Mouse (Mus musculus): ENCODE measurements around the gene Grb2.

The Grb2 gene

DNA sequence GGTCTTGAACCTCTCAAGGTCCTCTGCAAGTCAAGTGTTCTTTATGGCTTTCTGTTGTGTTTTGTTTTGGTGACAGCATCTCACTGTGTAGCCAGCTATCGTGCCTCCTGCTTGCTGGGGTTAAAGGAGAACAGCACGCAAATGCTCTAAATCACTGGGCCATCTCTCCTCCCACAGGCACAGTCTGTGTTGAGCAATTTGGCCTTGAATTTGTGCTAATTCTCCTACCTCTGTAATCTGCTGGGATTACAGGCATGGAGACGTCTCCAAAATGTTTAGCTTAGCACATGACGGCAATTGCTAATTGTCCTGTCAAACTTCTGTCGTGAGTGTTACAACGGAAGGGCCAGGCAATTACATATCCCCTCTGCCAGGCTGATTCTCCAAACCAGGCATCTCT lies 97.2 kb downstream of the Grb2 start:
- in situ Hi-C loops (cut with MboI; ENCODE audit: low sequenced_read_pairs) = no loop called here

DNA sequence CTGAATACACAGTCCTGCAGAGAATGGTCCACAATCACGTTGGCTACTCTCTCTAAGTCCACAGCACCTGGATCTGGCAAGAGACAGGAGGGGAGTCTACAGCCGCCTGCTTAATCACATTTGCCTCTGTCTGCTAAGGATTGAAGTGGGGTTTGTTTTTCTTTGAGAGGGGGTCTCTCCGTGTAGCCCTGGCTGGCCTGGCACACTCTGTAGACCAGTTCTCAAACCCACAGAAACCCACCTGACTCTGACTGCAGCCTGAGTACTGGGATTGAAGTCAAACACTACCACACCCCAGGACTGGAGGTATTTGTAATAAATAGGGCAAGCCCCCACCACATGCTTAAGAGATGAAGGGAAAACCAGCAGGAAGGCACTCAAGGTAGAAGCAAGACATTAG lies 98.8 kb downstream of the Grb2 start:
- in situ Hi-C loops (cut with MboI; ENCODE audit: low sequenced_read_pairs) = no loop called here

DNA sequence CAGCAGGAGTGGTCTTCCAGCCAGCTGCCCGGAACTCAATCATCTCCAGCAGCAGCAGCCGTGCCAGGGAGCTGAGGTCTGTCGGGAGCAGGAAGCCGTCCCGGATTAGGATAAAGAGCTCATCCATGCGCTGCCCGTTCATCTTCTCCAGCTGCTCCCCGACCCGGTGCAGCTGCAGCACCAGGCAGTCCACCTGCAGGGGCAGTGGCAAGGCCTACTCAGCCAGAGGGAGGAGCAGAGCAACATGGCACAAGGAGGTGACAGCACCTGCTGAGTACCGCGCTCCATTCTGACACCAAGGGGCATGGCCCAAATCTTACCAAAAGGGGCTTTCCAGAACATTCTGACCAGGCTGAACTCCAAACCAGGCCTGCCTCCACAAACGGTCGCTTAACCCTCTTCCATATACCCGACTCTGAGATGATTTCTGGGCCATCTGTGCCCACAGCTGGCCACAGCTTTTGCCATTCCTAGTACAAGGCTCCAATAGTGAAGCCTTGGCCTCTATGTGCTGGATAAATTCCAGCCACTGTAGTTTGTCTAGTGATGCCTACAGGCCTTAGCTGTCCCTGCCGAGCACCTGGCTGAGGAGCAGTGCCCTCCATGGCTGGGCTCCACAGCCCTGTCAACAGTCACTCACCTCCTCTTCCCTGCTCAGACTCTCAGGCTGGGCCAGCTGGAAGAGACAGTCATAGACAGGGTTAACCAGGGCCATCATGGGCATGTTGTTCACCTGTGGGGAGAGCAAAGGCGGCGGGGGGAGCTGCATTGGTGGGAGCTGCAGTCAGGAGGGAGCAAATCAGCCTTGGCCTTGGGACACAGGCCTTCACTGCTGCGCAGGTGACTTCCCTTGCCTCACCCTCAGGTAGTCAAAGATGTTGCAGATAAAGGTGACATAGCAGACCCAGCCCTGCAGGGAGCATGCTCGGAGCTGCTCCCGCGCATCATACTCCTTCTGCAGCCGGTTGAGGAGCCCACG lies 99.7 kb downstream of the Grb2 start:
- in situ Hi-C loops (cut with MboI; ENCODE audit: low sequenced_read_pairs) = no loop called here

DNA sequence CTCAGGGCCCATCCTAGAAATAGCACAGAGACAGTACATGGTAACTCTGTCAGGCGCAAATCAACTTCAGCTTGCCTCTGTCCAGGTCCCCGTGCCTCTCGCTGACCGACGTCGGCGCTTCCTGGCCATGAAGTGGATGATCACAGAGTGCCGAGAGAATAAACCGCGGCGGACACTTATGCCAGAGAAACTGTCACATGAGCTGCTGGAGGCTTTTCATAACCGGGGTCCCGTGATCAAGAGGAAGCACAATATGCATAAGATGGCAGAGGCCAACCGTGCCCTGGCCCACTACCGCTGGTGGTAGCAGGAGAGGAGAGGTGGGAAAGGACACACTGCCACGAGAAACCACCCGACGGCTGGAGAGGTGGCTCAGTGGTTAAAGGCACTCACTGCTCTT lies 101.7 kb downstream of the Grb2 start:
- in situ Hi-C loops (cut with MboI; ENCODE audit: low sequenced_read_pairs) = no loop called here

DNA sequence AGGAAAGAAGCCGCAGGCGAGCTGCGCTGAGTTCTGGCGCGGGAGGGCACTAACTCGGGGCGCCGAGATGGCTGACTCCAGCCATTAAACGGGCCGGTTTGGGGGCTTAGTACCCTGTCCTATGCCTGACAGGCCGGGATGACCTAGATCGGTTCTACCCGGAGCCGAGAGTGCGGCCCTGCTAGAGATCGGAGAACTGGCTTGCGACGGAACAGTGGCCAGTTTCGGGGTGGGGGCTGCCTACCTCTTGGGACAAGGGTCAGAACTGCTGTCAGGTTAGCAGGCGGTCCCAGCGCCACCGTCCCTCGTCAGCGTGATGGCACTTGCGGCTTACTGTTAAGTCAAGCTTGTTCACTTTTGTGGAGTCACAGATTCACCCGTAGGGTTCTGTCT lies 104.1 kb downstream of the Grb2 start:
- in situ Hi-C loops (cut with MboI; ENCODE audit: low sequenced_read_pairs) = no loop called here

DNA sequence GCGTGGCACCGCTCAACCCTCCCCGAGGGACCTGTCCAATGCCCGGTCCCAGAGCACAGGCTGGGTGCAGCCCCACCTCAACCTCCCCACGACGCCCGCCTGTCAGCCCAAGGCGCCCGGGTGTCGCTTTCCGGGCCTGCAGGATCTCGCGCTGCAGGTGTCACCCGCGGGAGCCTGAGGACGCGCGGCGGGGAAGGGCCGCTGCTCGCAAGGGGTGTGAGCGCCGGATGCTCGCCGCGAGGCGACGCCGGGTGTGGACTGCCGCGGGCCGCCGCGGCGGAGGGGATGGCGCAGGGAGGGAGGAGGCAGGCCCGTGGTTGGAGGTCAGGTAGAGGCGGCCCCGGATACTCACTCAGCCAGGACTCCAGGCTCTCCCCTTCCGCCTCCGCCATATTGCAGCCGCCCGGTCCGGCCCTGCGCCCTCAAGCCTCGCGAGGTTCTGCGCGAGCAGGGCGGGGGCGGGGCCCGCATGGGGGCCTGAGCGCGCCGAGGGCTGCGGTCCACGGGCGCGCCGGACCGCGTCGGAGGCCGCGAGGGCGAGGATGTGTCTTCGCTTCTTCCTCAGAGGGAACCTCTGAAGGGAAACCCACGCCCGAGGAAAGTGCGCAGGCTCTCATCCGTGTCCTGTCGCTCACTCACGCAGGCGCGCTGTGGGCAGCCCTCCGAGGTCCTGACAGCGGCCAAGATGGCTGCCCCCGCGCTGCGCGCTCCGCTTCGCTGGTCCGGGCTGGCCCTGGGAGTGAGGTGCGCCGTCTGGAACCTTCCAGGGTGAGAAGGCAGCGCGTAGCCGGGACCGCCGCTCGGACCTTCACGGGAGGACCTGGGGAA lies 104.7 kb downstream of the Grb2 start, which contains the start of the genes Mrps7 and Gga3:
Gene Mrps7 (plus strand): TSS at position 450 of the 828 bp plus-strand sequence.
Gene Gga3 (minus strand): TSS at position 576 of the 828 bp plus-strand sequence.
- in situ Hi-C loops (cut with MboI; ENCODE audit: low sequenced_read_pairs) = no loop called here

DNA sequence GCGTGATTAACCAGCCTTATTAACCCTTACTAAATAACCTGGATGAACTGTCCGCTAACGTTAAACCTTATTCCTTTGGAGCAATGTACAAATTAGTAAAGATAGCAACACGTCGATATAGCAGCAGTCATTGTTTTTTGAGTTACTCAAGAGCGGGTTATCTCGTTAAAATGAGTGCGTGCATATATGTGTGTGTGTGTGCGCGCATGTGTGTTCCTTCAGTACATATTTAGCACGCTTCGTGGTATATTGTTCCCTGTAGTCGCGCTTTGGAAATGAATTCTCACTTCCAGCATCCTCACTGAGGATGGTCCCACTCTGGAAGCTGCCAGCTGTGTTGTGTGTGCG lies 105.3 kb downstream of the Grb2 start:
- in situ Hi-C loops (cut with MboI; ENCODE audit: low sequenced_read_pairs) = no loop called here

DNA sequence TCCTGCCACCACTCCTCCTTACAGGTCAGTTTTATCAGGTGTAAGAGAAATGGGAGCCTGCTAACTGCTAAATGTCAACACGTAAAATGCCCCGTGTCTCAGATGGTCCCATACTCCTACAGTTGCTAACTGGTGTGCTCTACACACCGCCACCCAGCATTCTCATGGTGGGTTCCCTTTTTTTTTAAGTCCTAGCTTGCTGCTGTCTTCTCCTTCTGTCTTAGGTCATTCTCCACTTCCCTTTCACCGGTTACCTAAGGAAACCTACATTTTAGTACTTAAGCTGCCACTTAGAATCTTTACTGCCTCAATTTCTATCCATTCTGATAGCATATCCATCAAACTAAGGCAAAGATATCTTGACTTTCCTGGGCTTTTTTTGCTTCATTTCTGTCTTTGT lies 107.2 kb downstream of the Grb2 start:
- in situ Hi-C loops (cut with MboI; ENCODE audit: low sequenced_read_pairs) = no loop called here

DNA sequence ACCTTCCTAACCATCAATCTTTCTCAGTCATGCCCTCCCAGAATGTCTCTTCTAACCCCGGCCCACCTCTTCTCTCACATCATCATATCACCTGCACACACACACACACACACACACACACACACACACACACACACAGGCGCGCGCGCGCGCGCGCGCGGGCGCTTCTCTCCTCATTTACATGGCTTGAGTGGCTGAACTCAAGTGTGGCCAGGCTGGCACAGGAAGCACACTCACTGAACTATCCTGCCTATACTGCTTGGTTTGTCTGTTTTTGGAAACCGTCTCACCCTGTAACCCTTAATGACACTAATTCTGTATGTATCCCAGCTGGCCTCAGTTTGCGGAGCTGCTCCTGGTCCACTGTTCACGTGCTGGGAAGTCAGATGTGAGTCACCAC lies 107.7 kb downstream of the Grb2 start:
- in situ Hi-C loops (cut with MboI; ENCODE audit: low sequenced_read_pairs) = no loop called here

DNA sequence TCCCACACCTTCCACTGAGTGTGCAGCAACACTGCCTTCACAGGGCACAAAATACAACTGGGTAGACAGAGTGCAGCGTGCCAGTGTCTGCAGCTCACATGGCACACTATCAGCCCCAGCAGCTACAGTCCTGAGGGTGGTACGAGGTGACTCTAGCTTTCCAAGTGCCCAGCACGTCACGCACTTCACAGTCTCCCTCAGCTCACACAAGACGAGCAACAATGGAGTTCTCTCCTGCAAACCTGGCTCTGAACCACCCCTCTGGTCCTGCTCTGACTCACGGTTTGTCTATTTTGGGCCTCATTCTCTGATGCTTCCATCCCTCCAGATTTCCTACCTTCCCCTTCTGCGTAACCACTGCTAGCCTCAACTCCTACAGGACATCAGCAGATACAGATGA lies 108.7 kb downstream of the Grb2 start:
- in situ Hi-C loops (cut with MboI; ENCODE audit: low sequenced_read_pairs) = no loop called here

DNA sequence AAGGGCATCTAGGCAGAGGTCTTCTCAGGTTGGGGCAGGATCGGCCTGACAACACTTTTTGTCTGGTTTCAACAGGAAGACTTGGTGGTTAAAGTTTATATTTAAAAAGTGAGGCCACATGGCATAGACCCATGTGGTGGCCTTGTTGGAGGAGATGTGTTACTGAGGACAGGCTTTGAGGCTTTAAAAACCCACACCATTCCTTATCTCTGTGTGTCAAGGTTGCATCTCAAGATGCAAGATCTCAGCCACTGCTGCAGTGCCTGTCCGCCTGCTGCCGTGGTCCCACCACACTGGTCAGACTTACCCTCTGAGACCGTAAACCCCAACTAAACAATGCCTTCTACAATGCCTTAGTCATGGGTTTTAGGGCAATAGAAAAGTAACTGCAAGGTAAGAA lies 110.1 kb downstream of the Grb2 start:
- in situ Hi-C loops (cut with MboI; ENCODE audit: low sequenced_read_pairs) = no loop called here

DNA sequence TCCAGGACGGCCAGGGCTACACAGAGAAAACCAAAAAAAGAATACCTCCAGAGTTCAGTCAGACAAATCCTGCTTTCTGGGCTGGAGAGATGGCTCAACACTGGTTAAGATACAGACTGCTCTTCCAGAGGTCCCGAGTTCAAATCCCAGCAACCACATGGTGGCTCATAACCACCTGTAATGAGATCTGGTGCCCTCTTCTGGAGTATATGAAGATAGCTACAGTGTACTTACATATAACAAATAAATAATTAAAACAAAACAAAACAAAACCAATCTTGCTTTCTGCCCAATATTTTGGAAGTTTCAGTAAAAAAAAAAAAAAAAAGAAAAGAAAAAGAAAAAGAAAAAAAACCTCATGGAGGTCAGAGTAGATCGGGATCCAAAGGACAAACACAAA lies 113.2 kb downstream of the Grb2 start:
- in situ Hi-C loops (cut with MboI; ENCODE audit: low sequenced_read_pairs) = no loop called here
